Mouse (Mus musculus) liver, adult 2 months (tissue): ENCODE data around the gene Nt5c3b.

Experiments used
- CTCF ChIP-seq: fragments of 200-500 bp; IDR thresholded peaks from 2 replicates; pipeline ENCODE4 v1.5.1; 2011; ENCODE audit warnings: low read depth, low read length, control low read depth
- POLR2A ChIP-seq: fragments of 200-500 bp; IDR thresholded peaks from 2 replicates; pipeline ENCODE4 v1.6.1; 2011; ENCODE audit warnings: low read length, control low read depth; ENCODE audit not compliant: insufficient read depth; ENCODE audit errors: extremely low read depth

- no peak for TF ChIP-seq POLR2A
- TF ChIP-seq CTCF = no peak
Observed at GRCm38 (mm10) chr11:100400842-100401241, 40.8 kb downstream of the Nt5c3b start.
